Comparison of ENCODE assay signal across 8 mouse cellular contexts in genomic region chr9:79723090-79723489, GRCm38 (mm10). TPM values are rescaled to one million over a fixed set of nuclear protein-coding genes. Genes with fewer than 3 reads are reported as not detected.
DNase-seq lines count a peak whose midpoint lies in the region; ATAC-seq and TF ChIP-seq lines count a peak whose summit lies in the region.

No protein-coding gene starts in this region.

- peaks cover 13% of the 10 kb centered on the region for H3K4me1 ChIP-seq in limb, embryonic 14.5 days (ENCODE audit: control insufficient read depth, insufficient read depth, low read length)
- peaks cover 29% of the 10 kb centered on the region for H3K4me1 ChIP-seq in limb, embryonic 10.5 days

- no peak overlapping the region for H3K9ac ChIP-seq in limb, embryonic 14.5 days (ENCODE audit: low read depth, low read length, severe bottlenecking)

- DNase-seq in gastrocnemius, adult 18-20 months (ENCODE audit: low spot score), result peak; percentile 20
- no peak for DNase-seq in gastrocnemius, postnatal 25 days
- DNase-seq in limb, embryonic 14.5 days (ENCODE audit: low spot score), result peak; percentile 69
- DNase-seq in limb, embryonic 10.5 days (ENCODE audit: low spot score), result no peak
- DNase-seq in R1 (ENCODE audit: low read depth, low spot score), result peak; percentile 65
- no peak for DNase-seq in gastrocnemius, postnatal 14 days
- DNase-seq in T-cell, adult 2 months (ENCODE audit: low spot score), result no peak

- no peak overlapping the region for H3K4me3 ChIP-seq in limb, embryonic 14.5 days (replicated peaks; ENCODE audit: low read length)
- H3K4me3 ChIP-seq in limb, embryonic 10.5 days, result no peak overlapping the region

- intact Hi-C loops in gastrocnemius, postnatal 14 days (cut with DNase I; ENCODE audit: low total_unique reads), result loop anchor here (5.0 kb wide), 2 partner anchors 936 to 951 kb away; no protein-coding TSS in a partner anchor

- H3K9me3 ChIP-seq in limb, embryonic 14.5 days (ENCODE audit: control insufficient read depth, low read length), result no peaks in the 10 kb centered on the region
- no peaks in the 10 kb centered on the region for H3K9me3 ChIP-seq in limb, embryonic 10.5 days (replicated peaks)

- no peak overlapping the region for H3K27ac ChIP-seq in limb, embryonic 14.5 days (replicated peaks; ENCODE audit: low read depth, low read length)
- H3K27ac ChIP-seq in limb, embryonic 10.5 days, result no peak overlapping the region

- no peaks in the 10 kb centered on the region for H3K27me3 ChIP-seq in limb, embryonic 14.5 days (ENCODE audit: control insufficient read depth, insufficient read depth, low read length)
- H3K27me3 ChIP-seq in limb, embryonic 10.5 days (ENCODE audit: low read depth, poor library complexity, severe bottlenecking), result peaks cover 37% of the 10 kb centered on the region

- H3K4me2 ChIP-seq in limb, embryonic 14.5 days (replicated peaks; ENCODE audit: low read depth, low read length, severe bottlenecking), result no peak overlapping the region

- H3K36me3 ChIP-seq in limb, embryonic 14.5 days (ENCODE audit: control insufficient read depth, insufficient read depth, low read length), result no peaks in the 10 kb centered on the region
- no peaks in the 10 kb centered on the region for H3K36me3 ChIP-seq in limb, embryonic 10.5 days

- no peak for TF ChIP-seq POLR2A in limb, embryonic 14.5 days (IDR thresholded peaks at IDR 0.05; ENCODE audit: borderline replicate concordance, extremely low read depth, insufficient read depth, insufficient read length)

- no peak for ATAC-seq in limb, embryonic 14.5 days (ENCODE audit: low FRiP score, low read depth)
- peak; percentile 66 for ATAC-seq in megakaryocyte progenitor cell, adult 5-6 weeks (replicated peaks; ENCODE audit: poor library complexity)

- WGBS in limb, embryonic 14.5 days, result 33% methylated on average over 5 of the region's 5 CpGs
- WGBS in limb, embryonic 10.5 days, result 38% methylated on average over 5 of the region's 5 CpGs

RNA-seq across cellular contexts. Expression of gene Col12a1, which starts 4.5 kb away (rescaled TPM):
- 1 to 10 TPM; 1.8 to 7.3 TPM for total RNA-seq in gastrocnemius, adult 18-20 months (2021)
- 10 to 100 TPM in 1 of 2 experiments, 1 to 10 TPM in 1; 8.8 to 20.8 TPM for total RNA-seq in gastrocnemius, postnatal 25 days (2021)
- 296 and 337 TPM in 2 replicates for polyA plus RNA-seq in limb, embryonic 14.5 days (2012; rRNA removed)
- 259 and 270 TPM in 2 replicates for polyA plus RNA-seq in limb, embryonic 14.5 days (2014; fragmentation: Nextera tagmentation; extraction: Ambion mirVana)
- 4.8 and 12.4 TPM in 2 replicates for polyA plus RNA-seq in limb, embryonic 10.5 days (2016; fragmentation: Nextera tagmentation; extraction: Ambion mirVana)
- not detected in 2 replicates for total RNA-seq in megakaryocyte progenitor cell, adult 5-6 weeks (2015)
- not detected in 2 replicates for total RNA-seq in megakaryocyte progenitor cell, adult 5-6 weeks (2017)
- total RNA-seq in gastrocnemius, postnatal 14 days (2021), result 10 to 100 TPM; 55.3 to 60.1 TPM

RNA-seq across cellular contexts. Expression of gene Cox7a2, which starts 36.6 kb away (rescaled TPM):
- 100 to 1,000 TPM; 339 to 412 TPM for total RNA-seq in gastrocnemius, adult 18-20 months (2021)
- 100 to 1,000 TPM; 398 to 435 TPM for total RNA-seq in gastrocnemius, postnatal 25 days (2021)
- 329 and 399 TPM in 2 replicates for polyA plus RNA-seq in limb, embryonic 14.5 days (2012; rRNA removed)
- 591 and 630 TPM in 2 replicates for polyA plus RNA-seq in limb, embryonic 14.5 days (2014; fragmentation: Nextera tagmentation; extraction: Ambion mirVana)
- polyA plus RNA-seq in limb, embryonic 10.5 days (2016; fragmentation: Nextera tagmentation; extraction: Ambion mirVana), result 670 and 730 TPM in 2 replicates
- total RNA-seq in megakaryocyte progenitor cell, adult 5-6 weeks (2015), result 482 and 517 TPM in 2 replicates
- 92.4 and 175 TPM in 2 replicates for total RNA-seq in megakaryocyte progenitor cell, adult 5-6 weeks (2017)
- total RNA-seq in gastrocnemius, postnatal 14 days (2021), result 100 to 1,000 TPM; 494 to 598 TPM

Comparison
In these comparisons a context has a peak if more than half of its experiments do, and no peak if none do; other contexts are left out.
1. DNase-seq: peak in gastrocnemius, adult 18-20 months (single experiment), limb, embryonic 14.5 days (single experiment) and R1 (single experiment); none in gastrocnemius, postnatal 25 days (single experiment), limb, embryonic 10.5 days (single experiment), gastrocnemius, postnatal 14 days (single experiment) and T-cell, adult 2 months (single experiment).